Mouse (Mus musculus) gastrocnemius, adult 8-10 months (tissue): ENCODE measurements at regions not wholly inside any gene's neighbourhood (a gene's known extent, or its start where the extent isn't known, plus 50 kb on each side); places are given as distances from the start of the nearest gene placed in this dataset.

Source experiments
- DNase-seq, 2 experiments: peaks; one replicate each; pipeline ENCODE4 v3.0.0; 2022; ENCODE audit warnings: low spot score in 2 of 2

DNA sequence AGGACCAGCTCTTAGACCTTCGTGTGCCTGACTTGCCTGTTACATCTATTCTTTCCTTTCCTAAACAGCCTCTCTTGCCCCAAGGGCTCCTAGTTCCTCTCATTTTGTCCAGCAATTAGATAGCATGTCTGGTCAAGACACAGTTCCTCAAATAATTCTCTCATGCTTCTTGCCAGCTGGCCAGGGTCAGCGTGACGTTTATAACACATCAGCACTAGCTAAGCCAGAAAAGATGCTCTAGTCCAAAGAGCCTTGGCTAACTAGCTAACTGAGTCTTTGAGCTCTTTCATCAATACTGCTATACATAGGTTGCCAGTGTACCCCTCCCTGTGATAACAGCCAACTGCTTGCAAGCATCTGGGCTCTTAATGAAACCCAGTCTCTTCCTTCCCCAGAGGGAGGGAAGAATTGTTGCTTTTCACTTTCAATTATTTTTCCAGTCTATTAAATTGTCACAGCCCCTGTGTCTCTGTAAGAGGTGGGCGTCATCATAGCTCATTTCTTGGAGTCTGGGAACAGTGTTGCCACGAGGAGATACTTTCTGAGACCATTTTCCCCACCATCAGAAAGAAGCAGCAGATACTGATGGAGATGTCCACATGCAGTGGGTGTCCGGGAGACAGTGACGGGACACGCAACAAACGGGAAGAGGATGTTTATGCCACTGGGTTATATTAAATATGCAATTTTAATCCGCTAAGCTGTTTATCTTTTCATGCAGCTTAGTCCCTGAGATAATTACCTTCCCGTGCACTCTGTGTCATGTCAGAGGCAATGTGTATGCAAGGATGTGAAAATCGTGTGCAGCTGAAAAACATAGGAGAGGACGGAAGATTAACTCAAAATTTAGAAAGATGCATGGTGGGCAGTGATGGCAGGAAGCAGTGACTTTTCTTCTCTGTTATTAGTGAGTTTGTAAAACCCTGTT is 250.1 kb upstream of the Nmur2 start:
- no peak for DNase-seq

DNA sequence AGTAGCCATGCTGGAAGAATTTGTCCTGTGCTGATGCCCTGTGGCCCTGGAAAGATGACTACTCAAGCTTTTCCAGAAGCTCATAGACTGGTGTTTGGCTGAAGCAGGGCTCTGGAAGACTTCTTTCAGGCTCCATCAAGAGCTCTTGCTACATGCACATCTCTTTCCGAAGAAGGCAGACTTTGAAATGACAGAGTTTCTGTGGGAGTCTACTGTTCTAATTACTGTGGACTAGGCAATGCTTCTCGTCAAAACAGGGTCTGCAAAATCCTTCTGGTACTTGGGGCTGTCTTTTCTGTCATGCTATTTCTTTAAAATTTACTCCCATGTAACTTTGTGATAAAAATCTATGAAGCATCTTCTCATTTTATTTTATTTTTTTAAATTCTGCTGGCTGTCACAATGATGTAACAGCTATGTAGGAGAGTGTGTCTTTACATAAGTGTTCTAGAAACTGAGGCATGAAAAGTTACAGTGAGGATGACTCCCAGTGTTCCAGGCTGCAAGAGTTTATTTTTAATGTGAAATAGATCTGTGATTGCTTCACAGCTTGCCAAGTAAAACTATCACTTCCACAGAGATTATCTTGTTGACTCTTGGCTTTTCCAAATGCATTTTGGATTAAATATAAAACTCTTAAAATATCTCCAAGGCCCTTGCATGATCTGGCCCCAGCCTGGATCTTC is 244.9 kb upstream of the Nmur2 start:
- no peak for DNase-seq

GRCm38 (mm10) chr11:56281201-56281600 is 240.4 kb upstream of the Nmur2 start:
- no peak for DNase-seq

- no peak for DNase-seq
These were observed 239.4 kb upstream of the Nmur2 start for GRCm38 (mm10) chr11:56280216-56280615.

- no peak for DNase-seq
These were observed 229.2 kb upstream of the Nmur2 start for GRCm38 (mm10) chr11:56269915-56270493.

GRCm38 (mm10) chr11:56262726-56263125 is 221.9 kb upstream of the Nmur2 start:
- no peak for DNase-seq

GRCm38 (mm10) chr11:56256356-56256755 is 215.5 kb upstream of the Nmur2 start:
- no peak for DNase-seq

- DNase-seq = no peak
These were observed 213.6 kb upstream of the Nmur2 start for GRCm38 (mm10) chr11:56254437-56254836.

DNA sequence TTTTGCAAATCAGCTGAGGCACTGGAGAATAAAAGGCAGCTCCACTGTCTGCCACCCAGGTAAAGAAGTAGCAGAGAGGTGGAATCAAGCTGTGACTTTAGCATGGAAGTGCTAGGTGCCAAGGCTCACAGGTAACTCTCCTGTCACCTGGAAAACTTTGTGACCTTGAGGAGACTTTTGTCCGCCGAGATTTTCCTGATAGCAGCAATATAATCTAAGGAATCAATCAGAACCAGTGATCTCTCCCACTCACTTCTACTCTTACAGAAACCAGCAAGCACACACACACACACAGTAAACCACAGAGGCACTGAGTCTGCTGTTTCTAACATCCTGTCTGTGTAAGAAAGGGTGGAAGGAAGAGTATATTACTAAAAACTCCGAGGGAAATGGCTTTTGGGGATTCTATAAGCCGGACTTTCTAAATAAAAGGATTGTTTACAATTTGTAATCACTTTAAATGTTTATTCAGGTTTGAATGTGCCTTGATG is 206.6 kb upstream of the Nmur2 start:
- DNase-seq = no peak

GRCm38 (mm10) chr11:56246549-56247332 is 205.9 kb upstream of the Nmur2 start:
- DNase-seq = no peak

GRCm38 (mm10) chr11:56244951-56245350 is 204.1 kb upstream of the Nmur2 start:
- DNase-seq = no peak

GRCm38 (mm10) chr11:56243447-56243846 is 202.6 kb upstream of the Nmur2 start:
- no peak for DNase-seq

- no peak for DNase-seq
These were observed 197.9 kb upstream of the Nmur2 start for GRCm38 (mm10) chr11:56238745-56239144.

GRCm38 (mm10) chr11:56224999-56225398 is 184.2 kb upstream of the Nmur2 start:
- no peak for DNase-seq

- DNase-seq = no peak
These were observed 174.9 kb upstream of the Nmur2 start for GRCm38 (mm10) chr11:56215706-56216105.

- DNase-seq = no peak
These were observed 161.0 kb upstream of the Nmur2 start for GRCm38 (mm10) chr11:56201844-56202243.

- DNase-seq = no peak
These were observed 154.5 kb upstream of the Nmur2 start for GRCm38 (mm10) chr11:56195316-56195715.

DNA sequence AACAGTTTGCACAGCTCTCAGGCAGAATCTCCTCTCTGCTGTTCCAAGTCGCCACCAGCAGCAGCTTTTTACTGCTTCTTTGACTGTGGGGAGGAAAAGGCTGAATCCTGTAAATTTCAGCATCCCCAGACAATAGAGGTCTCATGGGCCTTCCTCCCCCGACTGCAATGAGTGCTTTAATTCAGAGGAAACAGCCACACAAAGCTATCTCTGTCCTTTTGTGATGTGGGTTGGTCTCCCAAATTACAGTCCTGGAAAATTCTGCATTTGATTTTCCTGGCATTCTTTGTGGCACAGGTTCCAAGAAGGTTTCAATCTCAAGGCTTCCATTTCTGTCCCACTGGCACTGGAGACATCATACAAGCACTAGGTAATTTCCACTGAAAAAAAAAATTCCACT is 152.6 kb upstream of the Nmur2 start:
- no peak for DNase-seq

DNA sequence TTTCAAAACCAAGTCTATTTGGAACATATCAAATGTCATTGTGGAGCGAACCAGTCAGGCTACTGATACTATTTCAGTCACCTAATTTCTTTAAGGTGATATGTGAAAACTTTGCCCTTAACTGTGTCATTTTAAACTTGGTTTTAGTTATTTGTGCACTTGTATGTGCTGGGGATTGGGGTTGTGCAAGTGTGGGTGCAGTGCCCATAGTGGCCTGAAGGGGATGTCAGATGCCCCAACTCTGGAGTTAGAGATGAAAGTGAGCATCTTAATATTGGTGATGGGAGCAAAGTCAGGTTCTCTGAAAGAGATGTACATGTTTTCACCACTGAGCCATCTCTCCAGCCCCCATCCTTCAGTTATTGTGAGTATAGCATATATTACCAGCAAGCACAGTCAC is 133.1 kb upstream of the Nmur2 start:
- DNase-seq = no peak

GRCm38 (mm10) chr11:56173246-56173645 is 132.4 kb upstream of the Nmur2 start:
- no peak for DNase-seq

GRCm38 (mm10) chr11:56169576-56169975 is 128.8 kb upstream of the Nmur2 start:
- DNase-seq = no peak
